Mouse (Mus musculus) heart, postnatal 0 days (tissue): ENCODE results near the gene Abhd14a. TPM values are rescaled to one million over a fixed set of nuclear protein-coding genes. Genes with fewer than 3 reads are reported as not detected.

Experiments used
- ATAC-seq: fragments of 200-750 bp; cut with Nextera tagmentation; 2 replicates; pipeline ENCODE4 v1.8.0; 2017; ENCODE audit warnings: low read depth, moderate number of reproducible peaks, moderate library complexity; ENCODE audit not compliant: insufficient read depth
- DNase-seq: peaks from one replicate; pipeline ENCODE4 v3.0.0-alpha.2; 2016; ENCODE audit warnings: low spot score
- H3K27ac ChIP-seq: fragments of 300-500 bp; sonication (generic); 2 replicates; pipeline ENCODE4 v1.5.1; 2014; ENCODE audit warnings: low read depth, mild to moderate bottlenecking
- H3K27me3 ChIP-seq: fragments of 300-500 bp; sonication (generic); 2 replicates; pipeline ENCODE4 v1.6.1; 2014; ENCODE audit warnings: low read length, mixed read lengths; ENCODE audit not compliant: control insufficient read depth, insufficient read depth
- H3K36me3 ChIP-seq: fragments of 300-500 bp; sonication (generic); replicated peaks from 2 replicates; pipeline ENCODE4 v1.6.1; 2014; ENCODE audit warnings: low read length, mixed read lengths; ENCODE audit not compliant: control insufficient read depth, insufficient read depth
- H3K4me1 ChIP-seq: fragments of 300-500 bp; sonication (generic); 2 replicates; pipeline ENCODE4 v1.6.1; 2014; ENCODE audit warnings: antibody characterized with exemption; ENCODE audit not compliant: control insufficient read depth, insufficient read depth
- H3K4me2 ChIP-seq: fragments of 300-500 bp; sonication (generic); 2 replicates; pipeline ENCODE4 v1.6.1; 2014; ENCODE audit warnings: low read depth, mild to moderate bottlenecking, low read length, moderate library complexity
- H3K4me3 ChIP-seq: fragments of 300-500 bp; sonication (generic); 2 replicates; pipeline ENCODE4 v1.5.1; 2014; ENCODE audit warnings: low read depth, low read length
- H3K9ac ChIP-seq: fragments of 300-500 bp; sonication (generic); replicated peaks from 2 replicates; pipeline ENCODE4 v1.6.1; 2014; ENCODE audit warnings: low read depth, low read length, mixed read lengths
- H3K9me3 ChIP-seq: fragments of 300-500 bp; sonication (generic); replicated peaks from 2 replicates; pipeline ENCODE4 v1.6.1; 2016; ENCODE audit warnings: low read length; ENCODE audit not compliant: control insufficient read depth
- CTCF ChIP-seq: IDR thresholded peaks from 2 replicates; pipeline ENCODE4 v1.5.1; 2016; ENCODE audit warnings: antibody characterized with exemption, control low read depth, low read depth
- EP300 ChIP-seq: IDR thresholded peaks from 2 replicates; pipeline ENCODE4 v1.6.1; 2016; ENCODE audit warnings: antibody characterized with exemption, low read depth
- whole genome bisulfite sequencing: fragments of 180-500 bp; shearing (Covaris S2); extraction: QIAGEN DNeasy Blood & Tissue Kit; methylation state at CpG from one replicate; pipeline ENCODE4 v1.1.7; 2014; 5-methylcytosine and 5-hydroxymethylcytosine counted together
- polyA plus RNA-seq: library from polyadenylated mRNA; unstranded; fragments of >200 nt; fragmentation: Nextera tagmentation; extraction: Ambion mirVana; gene quantifications from 2 replicates; pipeline ENCODE4 v1.2.1, GENCODE M21; 2015
- total RNA-seq: library from RNA; depleted of rRNA; stranded (reverse); fragments of >200 nt; gene quantifications from 2 replicates; pipeline ENCODE4 v1.2.3, GENCODE M21; 2014; ENCODE audit warnings: low replicate concordance

The Abhd14a gene
- total and polyA plus RNA-seq, 2 experiments from 2014 or later = 45.8 to 64.8 TPM

- 72% methylated on average over 5 of the region's 5 CpGs for WGBS
- H3K4me1 ChIP-seq = peaks cover 2% of the 10 kb centered on the region
- TF ChIP-seq CTCF (peak; percentile 29), EP300 (no peak)
- H3K4me2 ChIP-seq = no peak overlapping the region
- ATAC-seq (no peak), DNase-seq (no peak)
- H3K27ac ChIP-seq = no peak overlapping the region
- H3K27me3 ChIP-seq = no peaks in the 10 kb centered on the region
- H3K9me3 ChIP-seq = no peaks in the 10 kb centered on the region
- 0 out of 2 replicates have a peak, but pooled peaks cover 3% of the 10 kb centered on the region for H3K36me3 ChIP-seq
- H3K9ac ChIP-seq = no peak overlapping the region
- H3K4me3 ChIP-seq = no peak overlapping the region
These were observed 4.8 kb downstream of the Abhd14a start for GRCm38 (mm10) chr9:106442680-106443079.

DNA sequence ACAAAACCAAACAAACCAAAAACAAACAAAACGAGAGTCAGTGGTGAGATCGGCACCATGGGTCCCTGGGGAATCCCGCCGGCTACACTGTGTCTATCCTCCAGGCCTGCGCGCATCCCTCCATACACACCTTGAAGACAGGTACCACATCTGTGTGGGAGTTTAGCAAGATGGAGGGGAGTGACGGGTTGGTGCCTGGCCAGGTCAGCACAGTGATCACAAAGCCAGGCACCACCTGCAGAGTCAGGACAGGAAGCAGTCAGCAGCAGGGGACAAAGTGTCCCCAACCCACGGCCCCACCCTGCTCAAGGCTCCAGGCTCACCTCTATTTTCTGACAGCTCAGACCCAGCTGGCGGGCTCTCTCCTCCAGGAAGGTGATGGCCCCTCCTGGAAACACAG, 10.9 kb downstream of the Abhd14a start:
- WGBS = 85% methylated on average over 9 of the region's 9 CpGs
- Histone ChIP-seq H3K4me3 (no peak overlapping the region), H3K9me3 (no peaks in the 10 kb centered on the region), H3K27ac (no peak overlapping the region), H3K27me3 (no peaks in the 10 kb centered on the region), H3K9ac (no peak overlapping the region), H3K4me1 (peaks cover 7% of the 10 kb centered on the region), H3K36me3 (peaks cover 38% of the 10 kb centered on the region), H3K4me2 (no peak overlapping the region)
- DNase-seq (no peak), ATAC-seq (no peak)
- TF ChIP-seq EP300 = no peak

- no peak overlapping the region for H3K9ac ChIP-seq
These were observed 14.1 kb downstream of the Abhd14a start for GRCm38 (mm10) chr9:106433389-106433788.

GRCm38 (mm10) chr9:106430015-106430264, 17.5 kb downstream of the Abhd14a start:
- Histone ChIP-seq H3K4me3 (peak overlapping the region; percentile 89), H3K27ac (peak overlapping the region; percentile 95), H3K4me1 (peaks cover 6% of the 10 kb centered on the region; the same call in 1 of the 2 replicates), H3K36me3 (peaks cover 39% of the 10 kb centered on the region), H3K27me3 (no peaks in the 10 kb centered on the region), H3K4me2 (peak overlapping the region; percentile 97), H3K9me3 (no peaks in the 10 kb centered on the region), H3K9ac (peak overlapping the region; percentile 95)
- TF ChIP-seq CTCF = no peak
- TF ChIP-seq EP300 = no peak
- no peak for DNase-seq
- no peak for ATAC-seq
- WGBS = under 1% methylated on average over 4 of the region's 4 CpGs

More at GRCm38 (mm10) chr9:106433389-106433788, 14.1 kb downstream of the Abhd14a start:
- no peak for ATAC-seq
- no peak for TF ChIP-seq CTCF
- no peak for DNase-seq
- Histone ChIP-seq H3K4me1 (peaks cover 13% of the 10 kb centered on the region), H3K4me3 (no peak overlapping the region), H3K27ac (no peak overlapping the region), H3K36me3 (peaks cover 44% of the 10 kb centered on the region), H3K4me2 (no peak overlapping the region), H3K27me3 (no peaks in the 10 kb centered on the region), H3K9me3 (no peaks in the 10 kb centered on the region)
- WGBS = 60% methylated on average over 7 of the region's 7 CpGs

- H3K4me1 ChIP-seq = peaks cover 6% of the 10 kb centered on the region; the same call in 1 of the 2 replicates
- H3K27me3 ChIP-seq = no peaks in the 10 kb centered on the region
- no peak for TF ChIP-seq CTCF
- peak; percentile 85 for TF ChIP-seq EP300
- DNase-seq (peak; percentile 97), ATAC-seq (peak; percentile 92)
- under 1% methylated on average over 55 of the region's 55 CpGs for whole genome bisulfite sequencing
- H3K9me3 ChIP-seq = no peaks in the 10 kb centered on the region
- peak within 1 kb of the TSS; percentile 95 for H3K27ac ChIP-seq
- H3K4me2 ChIP-seq = peak within 1 kb of the TSS; percentile 97
- peak within 1 kb of the TSS; percentile 89 for H3K4me3 ChIP-seq
- peaks cover 36% of the 10 kb centered on the region for H3K36me3 ChIP-seq
- H3K9ac ChIP-seq = peak within 1 kb of the TSS; percentile 95
These were observed 18.1 kb downstream of the Abhd14a start, which contains the start of gene Rpl29 for GRCm38 (mm10) chr9:106429221-106430014. Gene Rpl29, plus strand, starts transcription at chr9:106429454.

DNA sequence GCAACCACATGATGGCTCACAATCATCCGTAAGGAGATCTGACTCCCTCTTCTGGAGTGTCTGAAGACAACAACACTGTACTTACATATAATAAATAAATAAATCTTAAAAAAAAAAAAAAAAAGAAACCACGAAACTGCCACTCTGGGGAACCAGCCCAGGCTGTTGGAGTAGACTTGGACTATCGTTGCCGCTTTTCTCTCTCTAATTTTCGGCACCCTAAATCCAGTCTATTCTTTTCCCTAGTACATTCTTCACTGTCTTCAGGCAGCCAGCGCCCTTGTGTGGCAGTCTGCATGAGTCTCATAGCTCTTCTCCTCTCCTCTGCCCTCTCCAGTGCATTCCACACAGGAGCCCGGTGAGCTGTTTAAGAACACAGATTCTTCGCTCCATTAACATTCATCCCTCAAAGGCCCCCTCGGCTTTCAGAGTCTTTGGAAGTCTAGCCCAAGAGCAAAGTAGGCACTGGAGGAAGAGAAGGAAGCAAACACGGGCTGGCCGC, 18.7 kb downstream of the Abhd14a start:
- ATAC-seq = peak; percentile 54
- 8% methylated on average over 11 of the region's 11 CpGs for WGBS
- Histone ChIP-seq H3K9me3 (no peaks in the 10 kb centered on the region), H3K4me3 (peak overlapping the region; percentile 89), H3K27me3 (no peaks in the 10 kb centered on the region), H3K27ac (peak overlapping the region; percentile 95), H3K4me2 (peak overlapping the region; percentile 97), H3K4me1 (peaks cover 6% of the 10 kb centered on the region; the same call in 1 of the 2 replicates), H3K9ac (peak overlapping the region; percentile 70), H3K36me3 (peaks cover 30% of the 10 kb centered on the region)
- TF ChIP-seq CTCF = no peak
- peak; percentile 44 for DNase-seq
